Mouse (Mus musculus): ENCODE data around the gene Sirt3. TPM values are rescaled to one million over a fixed set of nuclear protein-coding genes. Genes with fewer than 3 reads are reported as not detected.

The Sirt3 gene
- polyA plus RNA-seq (2012; ENCODE audit: insufficient read depth, low replicate concordance): 25.1 and 60.6 TPM in 2 replicates

DNA sequence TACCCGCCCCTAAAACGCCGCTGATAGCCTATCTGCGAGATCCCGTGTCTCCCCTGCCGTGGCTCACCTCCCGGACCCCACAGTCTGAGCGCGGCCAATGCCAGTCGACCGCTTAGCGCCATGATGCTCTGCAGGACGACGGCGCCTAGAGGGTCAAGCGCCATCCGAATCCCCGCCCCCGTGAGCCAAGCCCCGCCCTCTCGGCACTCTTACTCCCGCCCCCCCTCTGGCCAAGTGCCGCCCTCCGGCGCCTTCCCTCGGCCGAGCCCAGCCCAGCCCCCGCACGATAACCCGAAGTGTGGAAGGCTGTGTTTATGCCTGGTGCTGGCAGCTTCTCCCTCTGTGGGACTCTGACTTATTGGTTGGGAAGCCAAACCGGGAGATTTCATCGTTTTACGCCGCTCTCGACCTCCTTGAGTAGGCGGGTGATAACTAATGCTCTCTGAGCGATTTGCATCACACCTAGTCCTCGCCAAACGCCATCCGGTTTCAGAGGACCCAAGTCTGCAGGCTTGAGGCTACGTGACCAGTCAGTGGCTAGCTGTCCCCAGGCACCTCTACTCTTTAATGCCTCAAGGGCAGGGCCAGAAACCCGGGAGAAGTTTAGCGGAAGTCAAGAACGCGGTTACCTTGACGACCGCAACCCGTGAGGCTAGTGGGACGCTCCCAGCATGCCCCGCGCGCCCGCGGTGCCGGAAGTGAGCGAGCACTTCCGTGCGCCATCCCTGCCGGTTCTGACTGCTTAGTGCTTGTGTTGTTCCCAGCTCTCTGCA lies at the start of gene Sirt3, which contains the start of gene Psmd13:
Gene Sirt3, minus strand, starts transcription at position 614 of the 773 bp plus-strand sequence.
Gene Psmd13, plus strand, starts transcription at position 273 of the 773 bp plus-strand sequence.
- H3K9me3 ChIP-seq: no peaks in the 10 kb centered on the region
- peak; percentile 79; the same call in 1 of the 2 replicates for TF ChIP-seq FLI1 (IDR thresholded peaks at IDR 0.05; ENCODE audit: low read length)
- TF ChIP-seq GATA1 (IDR thresholded peaks at IDR 0.05; ENCODE audit: borderline replicate concordance, low read length): no peak
- no peaks in the 10 kb centered on the region for H3K27me3 ChIP-seq (replicated peaks)
- H3K4me3 ChIP-seq (replicated peaks): peak within 1 kb of the TSS; percentile 95
- peaks cover 57% of the 10 kb centered on the region for H3K36me3 ChIP-seq (replicated peaks; ENCODE audit: low read length)
- peaks cover 56% of the 10 kb centered on the region for H3K4me1 ChIP-seq

DNA sequence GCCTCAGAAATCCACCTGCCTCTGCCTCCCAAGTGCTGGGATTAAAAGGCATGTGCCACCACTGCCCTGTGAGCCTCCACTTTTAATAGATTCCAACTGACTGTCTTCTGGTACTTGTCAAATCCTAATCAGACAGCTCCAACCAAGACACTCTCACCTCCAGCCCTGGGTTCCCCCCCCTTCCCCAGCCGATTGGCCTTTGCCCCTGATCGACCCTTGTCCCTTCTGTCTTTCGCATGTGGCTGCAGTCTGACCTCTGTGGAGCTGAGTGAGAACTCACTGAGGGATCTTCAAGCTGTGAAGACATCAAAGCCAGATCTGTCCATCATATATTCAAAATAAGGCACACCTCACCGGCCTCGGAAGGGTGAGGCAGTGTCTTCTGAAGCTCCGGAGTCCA lies 45.1 kb upstream of the Sirt3 start:
- H3K9me3 ChIP-seq: peaks cover 15% of the 10 kb centered on the region
- TF ChIP-seq FLI1 (IDR thresholded peaks at IDR 0.05; ENCODE audit: low read length) (no peak), GATA1 (IDR thresholded peaks at IDR 0.05; ENCODE audit: borderline replicate concordance, low read length) (no peak)
- H3K27me3 ChIP-seq (replicated peaks): no peaks in the 10 kb centered on the region
- H3K4me3 ChIP-seq (replicated peaks): no peak overlapping the region
- peaks cover 69% of the 10 kb centered on the region for H3K36me3 ChIP-seq (replicated peaks; ENCODE audit: low read length)
- H3K4me1 ChIP-seq: peaks cover 57% of the 10 kb centered on the region

DNA sequence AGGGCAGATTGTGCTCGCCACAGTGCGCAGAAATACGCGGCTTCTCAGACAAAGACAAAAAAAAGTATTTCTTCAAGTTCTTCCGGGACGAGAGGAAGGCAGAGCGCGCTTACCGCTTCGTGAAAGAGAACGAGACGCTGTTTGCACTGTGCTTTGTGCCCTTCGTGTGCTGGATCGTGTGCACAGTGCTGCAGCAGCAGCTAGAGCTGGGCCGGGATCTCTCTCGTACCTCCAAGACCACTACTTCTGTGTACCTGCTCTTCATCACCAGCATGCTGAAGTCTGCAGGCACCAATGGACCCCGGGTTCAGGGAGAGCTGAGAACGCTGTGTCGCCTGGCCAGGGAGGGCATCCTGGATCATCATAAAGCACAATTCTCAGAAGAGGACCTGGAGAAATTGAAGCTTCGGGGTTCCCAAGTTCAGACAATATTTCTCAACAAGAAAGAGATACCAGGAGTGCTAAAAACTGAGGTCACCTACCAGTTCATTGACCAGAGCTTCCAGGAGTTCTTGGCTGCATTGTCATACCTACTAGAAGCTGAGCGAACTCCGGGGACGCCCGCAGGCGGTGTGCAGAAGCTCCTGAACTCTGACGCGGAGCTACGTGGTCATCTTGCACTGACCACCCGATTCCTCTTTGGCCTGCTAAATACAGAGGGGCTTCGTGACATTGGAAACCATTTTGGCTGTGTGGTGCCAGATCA lies 41.1 kb upstream of the Sirt3 start:
- Histone ChIP-seq H3K4me3 (replicated peaks) (peak overlapping the region; percentile 91), H3K27me3 (replicated peaks) (no peaks in the 10 kb centered on the region), H3K9me3 (peaks cover 7% of the 10 kb centered on the region), H3K36me3 (replicated peaks; ENCODE audit: low read length) (peaks cover 60% of the 10 kb centered on the region), H3K4me1 (peaks cover 97% of the 10 kb centered on the region)
- TF ChIP-seq FLI1 (IDR thresholded peaks at IDR 0.05; ENCODE audit: low read length) (no peak), GATA1 (IDR thresholded peaks at IDR 0.05; ENCODE audit: borderline replicate concordance, low read length) (no peak)

DNA sequence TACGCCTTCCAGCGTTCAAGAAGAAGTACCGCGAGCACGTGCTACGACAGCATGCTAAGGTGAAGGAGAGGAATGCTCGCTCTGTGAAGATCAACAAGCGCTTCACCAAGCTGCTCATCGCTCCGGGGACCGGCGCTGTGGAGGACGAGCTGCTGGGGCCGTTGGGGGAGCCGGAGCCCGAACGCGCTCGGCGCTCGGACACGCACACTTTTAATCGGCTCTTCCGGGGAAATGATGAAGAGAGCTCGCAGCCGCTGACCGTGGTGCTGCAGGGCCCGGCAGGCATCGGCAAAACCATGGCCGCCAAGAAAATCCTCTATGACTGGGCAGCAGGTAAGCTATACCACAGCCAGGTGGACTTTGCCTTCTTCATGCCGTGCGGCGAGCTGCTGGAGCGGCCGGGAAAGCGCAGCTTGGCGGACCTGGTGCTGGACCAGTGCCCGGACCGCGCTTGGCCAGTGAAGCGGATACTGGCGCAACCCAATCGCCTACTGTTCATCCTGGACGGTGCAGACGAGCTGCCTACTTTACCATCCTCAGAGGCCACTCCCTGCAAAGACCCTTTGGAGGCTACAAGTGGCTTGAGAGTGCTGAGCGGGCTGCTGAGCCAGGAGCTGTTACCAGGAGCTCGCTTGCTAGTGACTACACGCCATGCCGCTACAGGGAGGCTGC lies 40.4 kb upstream of the Sirt3 start:
- H3K4me3 ChIP-seq (replicated peaks): peak overlapping the region; percentile 91
- peaks cover 53% of the 10 kb centered on the region for H3K36me3 ChIP-seq (replicated peaks; ENCODE audit: low read length)
- peaks cover 100% of the 10 kb centered on the region for H3K4me1 ChIP-seq
- H3K27me3 ChIP-seq (replicated peaks): no peaks in the 10 kb centered on the region
- H3K9me3 ChIP-seq: peaks cover 2% of the 10 kb centered on the region
- TF ChIP-seq FLI1 (IDR thresholded peaks at IDR 0.05; ENCODE audit: low read length): no peak
- no peak for TF ChIP-seq GATA1 (IDR thresholded peaks at IDR 0.05; ENCODE audit: borderline replicate concordance, low read length)

DNA sequence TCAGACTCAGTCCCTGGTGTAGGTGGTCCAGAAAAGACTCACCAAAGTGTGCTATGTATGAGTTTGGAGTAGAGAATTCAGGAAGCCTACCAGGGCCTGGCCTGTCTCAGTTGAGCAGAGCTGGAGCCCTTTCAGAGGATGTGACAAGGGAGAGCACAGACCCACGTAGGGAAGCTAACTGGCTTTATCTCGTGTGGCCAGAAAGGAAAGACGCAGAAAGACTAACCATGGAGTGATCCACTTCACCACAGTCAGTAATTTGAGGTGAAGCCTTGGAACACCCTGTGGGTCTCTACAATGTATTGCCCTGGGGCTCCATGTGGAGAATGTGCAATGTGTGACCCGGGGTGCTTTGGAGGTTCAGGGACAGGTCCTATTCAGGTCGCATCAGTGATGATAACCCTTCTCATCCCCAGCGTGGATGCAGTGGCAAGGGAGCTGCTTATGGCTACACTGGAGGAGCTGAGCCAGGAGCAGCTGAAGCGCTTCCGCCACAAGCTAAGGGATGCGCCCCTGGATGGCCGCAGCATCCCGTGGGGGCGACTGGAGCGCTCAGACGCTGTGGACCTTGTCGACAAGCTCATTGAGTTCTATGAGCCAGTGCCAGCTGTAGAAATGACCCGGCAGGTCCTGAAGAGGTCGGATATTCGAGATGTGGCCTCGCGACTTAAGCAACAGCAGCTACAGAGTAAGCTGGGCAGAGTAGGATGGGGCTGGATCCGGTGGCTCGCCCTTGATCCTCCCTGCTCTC lies 39.3 kb upstream of the Sirt3 start:
- Histone ChIP-seq H3K27me3 (replicated peaks) (no peaks in the 10 kb centered on the region), H3K36me3 (replicated peaks; ENCODE audit: low read length) (peaks cover 42% of the 10 kb centered on the region), H3K4me1 (peaks cover 100% of the 10 kb centered on the region), H3K4me3 (replicated peaks) (peak overlapping the region; percentile 91), H3K9me3 (no peaks in the 10 kb centered on the region)
- TF ChIP-seq GATA1 (IDR thresholded peaks at IDR 0.05; ENCODE audit: borderline replicate concordance, low read length) (peak; percentile 85; the same call in 2 of the 3 replicates), FLI1 (IDR thresholded peaks at IDR 0.05; ENCODE audit: low read length) (no peak)

DNA sequence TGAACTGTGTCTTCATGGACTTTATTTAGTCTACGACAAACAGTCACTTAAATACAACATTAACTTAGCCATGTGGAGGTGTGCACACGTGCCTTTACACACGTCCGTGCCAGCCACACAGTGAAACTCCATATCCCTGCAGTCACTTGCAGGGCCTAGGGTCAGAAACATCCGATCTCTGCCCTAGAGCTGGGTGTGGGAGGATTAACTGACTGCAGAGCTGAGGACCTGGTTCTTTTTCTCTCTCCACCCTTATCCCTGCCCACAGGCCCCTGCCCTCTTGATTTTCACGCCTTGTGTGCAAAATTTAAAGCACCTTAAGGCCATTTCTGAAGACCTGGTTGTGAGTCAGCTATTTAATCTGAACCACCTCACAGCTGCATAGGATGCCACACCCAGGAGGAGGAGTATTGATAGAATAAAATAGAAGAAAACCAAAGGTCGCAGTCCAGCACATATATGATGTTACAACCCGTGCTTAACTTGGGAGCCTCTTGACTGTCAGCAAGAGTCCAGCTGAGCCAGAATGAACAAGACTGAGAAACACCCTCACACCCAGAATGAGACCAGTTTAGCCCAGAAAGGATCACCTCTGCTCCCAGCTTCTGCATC lies 38.4 kb upstream of the Sirt3 start, which contains the start of gene Nlrp6:
Gene Nlrp6, plus strand, starts transcription at position 485 of the 612 bp plus-strand sequence.
- H3K27me3 ChIP-seq (replicated peaks): no peaks in the 10 kb centered on the region

DNA sequence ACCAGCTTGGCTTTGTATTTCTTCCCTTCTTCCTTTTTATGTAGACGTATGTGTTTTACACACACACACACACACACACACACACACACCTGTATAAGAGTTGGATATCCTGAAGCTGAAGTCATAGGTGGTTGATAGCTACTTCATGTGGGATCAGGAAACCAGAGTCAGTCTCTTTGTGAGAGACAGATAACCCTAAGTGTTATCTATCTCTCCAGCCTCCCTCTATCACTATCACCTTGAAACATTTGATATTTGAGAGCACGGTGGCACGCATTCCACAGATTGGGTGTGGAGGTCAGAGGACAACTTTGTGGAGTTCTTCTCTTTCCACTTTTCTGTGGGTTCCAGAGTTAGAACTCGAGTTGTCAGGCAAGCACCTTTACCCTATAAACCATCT lies 37.8 kb upstream of the Sirt3 start:
- no peaks in the 10 kb centered on the region for H3K27me3 ChIP-seq (replicated peaks)
- TF ChIP-seq GATA1 (IDR thresholded peaks at IDR 0.05; ENCODE audit: borderline replicate concordance, low read length): no peak
- TF ChIP-seq FLI1 (IDR thresholded peaks at IDR 0.05; ENCODE audit: low read length): no peak
- H3K9me3 ChIP-seq: no peaks in the 10 kb centered on the region
- peaks cover 100% of the 10 kb centered on the region for H3K4me1 ChIP-seq
- H3K4me3 ChIP-seq (replicated peaks): peak overlapping the region; percentile 91
- H3K36me3 ChIP-seq (replicated peaks; ENCODE audit: low read length): peaks cover 27% of the 10 kb centered on the region

More for the DNA sequence above, 38.4 kb upstream of the Sirt3 start, which contains the start of gene Nlrp6:
- Histone ChIP-seq H3K36me3 (replicated peaks; ENCODE audit: low read length) (peaks cover 33% of the 10 kb centered on the region), H3K9me3 (no peaks in the 10 kb centered on the region), H3K4me3 (replicated peaks) (peak within 1 kb of the TSS; percentile 91), H3K4me1 (peaks cover 100% of the 10 kb centered on the region)
- TF ChIP-seq GATA1 (IDR thresholded peaks at IDR 0.05; ENCODE audit: borderline replicate concordance, low read length) (no peak), FLI1 (IDR thresholded peaks at IDR 0.05; ENCODE audit: low read length) (no peak)

DNA sequence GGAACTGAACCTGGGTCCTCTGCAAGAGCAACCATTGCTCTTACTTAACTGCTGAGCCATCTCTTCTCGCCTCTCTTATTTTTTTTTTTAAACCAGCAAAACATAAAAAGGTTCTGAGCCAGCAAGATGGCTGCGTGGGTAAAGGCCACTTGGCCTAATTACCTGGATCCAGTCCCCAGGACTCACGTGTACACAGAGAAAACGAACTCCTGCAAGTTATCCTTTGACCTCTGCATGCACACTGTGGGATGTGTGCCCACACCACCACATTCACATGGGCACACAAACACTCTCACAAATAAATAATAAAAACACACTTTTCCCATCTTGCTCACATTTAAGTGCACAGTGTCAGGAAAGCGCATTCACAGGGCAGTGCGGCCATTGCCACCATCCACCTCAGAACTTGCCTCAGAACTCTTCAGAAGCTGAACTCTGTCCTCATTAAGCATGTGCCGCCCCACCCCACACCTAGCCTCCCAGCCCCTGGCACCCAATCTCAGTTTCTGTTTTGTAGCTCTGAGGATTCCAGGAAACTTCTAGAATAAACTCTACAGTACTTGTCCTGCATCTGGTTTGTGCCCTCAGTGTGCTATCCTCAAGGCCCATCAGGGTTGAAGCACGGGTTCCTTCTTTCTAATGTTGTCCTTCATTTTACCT lies 32.1 kb upstream of the Sirt3 start:
- Histone ChIP-seq H3K4me1 (peaks cover 74% of the 10 kb centered on the region), H3K4me3 (replicated peaks) (no peak overlapping the region), H3K9me3 (no peaks in the 10 kb centered on the region), H3K27me3 (replicated peaks) (no peaks in the 10 kb centered on the region), H3K36me3 (replicated peaks; ENCODE audit: low read length) (no peaks in the 10 kb centered on the region)
- no peak for TF ChIP-seq GATA1 (IDR thresholded peaks at IDR 0.05; ENCODE audit: borderline replicate concordance, low read length)

Measured in megakaryocyte, embryonic 14.5 days (primary cell).